Mouse (Mus musculus): ENCODE results near the gene Xab2. TPM values are rescaled to one million over a fixed set of nuclear protein-coding genes. Genes with fewer than 3 reads are reported as not detected.

Xab2 gene
- polyA plus RNA-seq, 1 experiment from 2014 or later: 75.5 TPM

DNA sequence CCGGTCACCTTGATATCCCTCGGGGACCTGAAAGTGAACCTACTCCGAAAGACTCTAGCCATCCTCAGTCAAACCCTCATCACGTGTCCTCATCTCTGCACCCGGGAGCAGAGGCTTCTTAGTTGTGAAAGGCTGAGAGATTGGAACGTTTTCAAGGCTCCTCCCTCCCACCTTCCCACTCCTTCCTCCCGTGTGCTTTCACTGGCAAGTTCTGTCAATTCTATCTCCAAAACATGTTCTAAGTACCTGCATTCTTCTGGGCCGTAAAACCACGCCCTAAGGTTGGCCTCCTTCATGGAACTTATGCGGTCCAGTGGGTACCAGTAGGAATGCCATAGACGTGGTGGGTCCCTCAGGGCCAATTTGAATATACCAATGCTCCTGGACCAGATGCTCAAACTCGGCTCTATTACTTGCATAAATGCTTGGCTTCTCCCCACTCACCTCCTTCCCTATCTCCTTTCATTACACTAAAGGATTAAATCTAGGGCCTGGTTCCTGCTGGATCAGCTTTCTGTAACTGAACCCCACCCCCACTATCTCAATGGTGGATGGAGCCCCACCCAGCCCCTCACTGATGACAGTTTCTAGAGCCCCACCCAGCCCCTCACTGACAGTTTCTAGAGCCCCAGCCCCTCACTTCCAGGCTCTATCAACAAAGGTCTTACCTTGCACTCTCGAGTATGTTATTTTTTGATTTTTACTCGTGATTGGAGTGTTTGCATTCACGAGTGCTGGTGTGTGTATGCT lies 44.7 kb downstream of the Xab2 start:
- Histone ChIP-seq H3K27ac (replicated peaks) (no peak overlapping the region), H3K4me3 (no peak overlapping the region), H3K27me3 (replicated peaks; ENCODE audit: low read depth, poor library complexity, severe bottlenecking) (no peaks in the 10 kb centered on the region), H3K9me3 (no peaks in the 10 kb centered on the region), H3K36me3 (replicated peaks) (no peaks in the 10 kb centered on the region), H3K4me1 (no peaks in the 10 kb centered on the region)
- no peak for DNase-seq (ENCODE audit: low spot score)
- 77% methylated on average over 15 of the region's 15 CpGs for WGBS

DNA sequence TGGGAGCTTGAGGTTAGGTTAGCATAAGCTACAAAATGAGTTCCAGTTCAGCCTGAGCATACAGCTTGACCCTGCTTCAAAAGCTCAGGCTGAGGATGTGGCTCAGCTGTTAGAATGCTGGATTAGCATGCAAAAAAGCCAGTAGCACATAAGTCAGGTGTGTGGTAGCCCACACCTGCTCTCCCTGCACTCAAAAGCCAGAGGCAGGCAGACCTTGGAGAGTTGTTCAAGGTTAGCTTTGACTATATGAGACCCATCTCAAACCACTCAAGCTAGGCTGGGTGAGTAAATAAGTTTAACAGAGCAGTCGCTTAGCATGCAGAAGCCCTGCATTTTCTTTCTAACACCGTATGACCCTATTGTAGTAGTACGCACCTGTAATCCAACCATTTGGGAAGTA lies 46.6 kb downstream of the Xab2 start:
- Histone ChIP-seq H3K27ac (replicated peaks) (no peak overlapping the region), H3K27me3 (replicated peaks; ENCODE audit: low read depth, poor library complexity, severe bottlenecking) (no peaks in the 10 kb centered on the region), H3K4me3 (no peak overlapping the region), H3K36me3 (replicated peaks) (no peaks in the 10 kb centered on the region), H3K4me1 (no peaks in the 10 kb centered on the region), H3K9me3 (no peaks in the 10 kb centered on the region)
- 91% methylated on average over 3 of the region's 3 CpGs for WGBS
- no peak for DNase-seq (ENCODE audit: low spot score)

DNA sequence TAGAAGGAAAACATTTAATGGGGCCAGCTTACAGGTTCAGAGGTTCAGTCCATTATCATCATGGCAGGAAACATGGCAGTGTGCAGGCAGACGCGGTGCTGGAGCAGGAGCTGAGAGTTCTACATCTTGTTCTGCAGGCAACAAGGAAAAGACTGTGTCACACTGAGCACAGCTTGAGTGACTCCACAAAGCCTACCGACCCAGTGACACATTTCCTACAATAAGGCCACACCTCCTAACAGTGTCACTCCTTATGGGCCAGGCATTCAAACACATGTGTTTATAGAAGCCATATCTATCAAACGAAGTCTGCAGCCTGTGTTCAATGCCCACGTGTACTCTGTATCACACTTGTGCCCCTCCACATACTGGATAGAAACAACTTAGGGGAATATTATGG lies 51.3 kb downstream of the Xab2 start:
- H3K36me3 ChIP-seq (replicated peaks): no peaks in the 10 kb centered on the region
- no peak overlapping the region for H3K27ac ChIP-seq (replicated peaks)
- no peaks in the 10 kb centered on the region for H3K9me3 ChIP-seq
- peaks cover 22% of the 10 kb centered on the region for H3K4me1 ChIP-seq
- DNase-seq (ENCODE audit: low spot score): no peak
- H3K4me3 ChIP-seq: no peak overlapping the region
- no peaks in the 10 kb centered on the region for H3K27me3 ChIP-seq (replicated peaks; ENCODE audit: low read depth, poor library complexity, severe bottlenecking)
- 92% methylated on average over 5 of the region's 5 CpGs for WGBS

DNA sequence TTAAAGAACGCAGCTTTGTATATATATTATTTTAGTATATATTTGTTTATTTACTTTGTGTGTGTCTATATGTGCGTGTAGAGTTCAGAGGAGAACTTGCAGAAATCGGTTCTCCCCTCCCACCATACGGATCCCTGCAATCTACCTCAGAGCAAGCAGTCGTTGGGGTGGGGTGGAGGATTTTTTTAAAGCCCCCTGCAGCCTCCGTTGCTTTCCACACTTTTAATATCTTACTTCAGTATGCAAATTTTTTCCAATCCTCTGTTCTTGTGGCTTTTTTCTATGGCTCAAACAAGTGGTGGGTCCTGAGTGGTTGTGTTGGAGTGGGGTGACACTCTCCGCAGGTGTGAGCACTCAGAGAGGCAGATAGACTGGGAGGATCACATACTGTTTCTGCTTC lies 52.7 kb downstream of the Xab2 start:
- Histone ChIP-seq H3K9me3 (no peaks in the 10 kb centered on the region), H3K4me1 (peaks cover 22% of the 10 kb centered on the region), H3K4me3 (peak overlapping the region; percentile 53), H3K27ac (replicated peaks) (peak overlapping the region; percentile 86), H3K36me3 (replicated peaks) (no peaks in the 10 kb centered on the region), H3K27me3 (replicated peaks; ENCODE audit: low read depth, poor library complexity, severe bottlenecking) (no peaks in the 10 kb centered on the region)
- WGBS: 6% methylated on average over 7 of the region's 7 CpGs
- DNase-seq (ENCODE audit: low spot score): no peak

DNA sequence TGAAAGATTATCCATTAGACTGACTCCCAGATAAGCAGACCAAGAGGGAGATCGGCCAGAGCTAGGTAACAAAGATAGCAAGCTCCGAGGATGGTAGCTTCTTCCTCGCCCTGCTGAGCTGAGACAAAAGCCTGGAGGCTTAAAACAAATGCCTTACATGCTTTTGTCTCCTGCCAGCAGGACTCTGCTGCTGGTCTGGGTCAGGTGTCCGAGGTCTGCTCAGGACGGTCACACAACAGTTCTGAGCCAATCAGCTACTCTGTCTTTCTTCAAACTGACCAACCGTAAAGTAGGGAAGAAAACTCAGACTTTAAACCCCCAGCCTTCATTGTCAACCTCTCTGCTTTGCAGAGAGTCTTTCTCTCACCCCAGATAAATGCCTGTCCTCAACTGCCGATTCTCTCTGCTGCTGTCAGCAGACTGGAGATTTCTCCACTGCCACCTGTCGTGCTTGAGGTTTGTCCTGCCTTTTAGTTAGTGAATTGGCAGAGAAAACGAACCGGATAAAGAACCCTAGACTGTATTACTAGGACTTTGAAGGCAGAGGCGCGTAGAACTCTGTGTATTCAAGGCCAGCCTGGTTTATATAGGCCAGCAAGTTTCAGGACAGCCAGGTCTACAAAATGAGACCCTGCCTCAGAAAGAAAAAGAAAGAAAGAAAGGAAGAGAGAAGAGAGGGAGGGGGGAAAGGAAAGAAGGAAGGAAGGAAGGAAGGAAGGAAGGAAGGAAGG lies 53.3 kb downstream of the Xab2 start, which contains the start of gene C330021F23Rik:
C330021F23Rik (plus strand) TSS at position 350 of the 731 bp plus-strand sequence.
- 2% methylated on average over 12 of the region's 12 CpGs for WGBS
- H3K9me3 ChIP-seq: no peaks in the 10 kb centered on the region
- H3K4me3 ChIP-seq: peak within 1 kb of the TSS; percentile 53
- no peaks in the 10 kb centered on the region for H3K27me3 ChIP-seq (replicated peaks; ENCODE audit: low read depth, poor library complexity, severe bottlenecking)
- H3K4me1 ChIP-seq: peaks cover 22% of the 10 kb centered on the region
- peak within 1 kb of the TSS; percentile 86 for H3K27ac ChIP-seq (replicated peaks)
- no peaks in the 10 kb centered on the region for H3K36me3 ChIP-seq (replicated peaks)
- peak; percentile 64 for DNase-seq (ENCODE audit: low spot score)

Other genes starting within 250 kb of the Xab2 start
- 9.5 and 9.6 TPM in 2 replicates for gene Arhgef18, start 228.3 kb downstream of the Xab2 start, polyA plus RNA-seq (2016; fragmentation: Nextera tagmentation; extraction: Ambion mirVana)
- 4.1 and 4.8 TPM in 2 replicates for gene Pex11g, start 153.6 kb downstream of the Xab2 start, polyA plus RNA-seq (2016; fragmentation: Nextera tagmentation; extraction: Ambion mirVana)
- gene Tex45, start 150.5 kb downstream of the Xab2 start, polyA plus RNA-seq (2016; fragmentation: Nextera tagmentation; extraction: Ambion mirVana): 0.10 TPM in 1 of 2 replicates, not detected in the other
- 68.4 and 70.8 TPM in 2 replicates for gene Zfp358, start 128.2 kb downstream of the Xab2 start, polyA plus RNA-seq (2016; fragmentation: Nextera tagmentation; extraction: Ambion mirVana)
- gene Mcoln1, start 120.9 kb downstream of the Xab2 start, polyA plus RNA-seq (2016; fragmentation: Nextera tagmentation; extraction: Ambion mirVana): 63.2 and 65.0 TPM in 2 replicates
- 20.7 and 24.8 TPM in 2 replicates for gene Pnpla6, start 105.9 kb downstream of the Xab2 start, polyA plus RNA-seq (2016; fragmentation: Nextera tagmentation; extraction: Ambion mirVana)
- gene C330021F23Rik, start 53.3 kb downstream of the Xab2 start, polyA plus RNA-seq (2016; fragmentation: Nextera tagmentation; extraction: Ambion mirVana): 6.8 and 7.1 TPM in 2 replicates
- 9.5 and 10.9 TPM in 2 replicates for gene Camsap3, start 34.0 kb downstream of the Xab2 start, polyA plus RNA-seq (2016; fragmentation: Nextera tagmentation; extraction: Ambion mirVana)
- 85.2 and 88.9 TPM in 2 replicates for gene Pet100, start 232 bp upstream of the Xab2 start, polyA plus RNA-seq (2016; fragmentation: Nextera tagmentation; extraction: Ambion mirVana)
- gene Pcp2, start 4.2 kb upstream of the Xab2 start, polyA plus RNA-seq (2016; fragmentation: Nextera tagmentation; extraction: Ambion mirVana): 1.1 and 1.7 TPM in 2 replicates
- gene Stxbp2, start 9.6 kb upstream of the Xab2 start, polyA plus RNA-seq (2016; fragmentation: Nextera tagmentation; extraction: Ambion mirVana): 41.9 and 42.0 TPM in 2 replicates
- gene Retn, start 34.5 kb upstream of the Xab2 start, polyA plus RNA-seq (2016; fragmentation: Nextera tagmentation; extraction: Ambion mirVana): 0.24 and 0.39 TPM in 2 replicates
- gene Mcemp1, start 44.4 kb upstream of the Xab2 start, polyA plus RNA-seq (2016; fragmentation: Nextera tagmentation; extraction: Ambion mirVana): 0.12 TPM in 1 of 2 replicates, not detected in the other
- gene Fcor, start 51.0 kb upstream of the Xab2 start, polyA plus RNA-seq (2016; fragmentation: Nextera tagmentation; extraction: Ambion mirVana): 7.3 and 8.2 TPM in 2 replicates
- gene Trappc5, start 55.0 kb upstream of the Xab2 start, polyA plus RNA-seq (2016; fragmentation: Nextera tagmentation; extraction: Ambion mirVana): 44.6 and 46.8 TPM in 2 replicates
- 0.32 and 0.36 TPM in 2 replicates for gene Fcer2a, start 72.9 kb upstream of the Xab2 start, polyA plus RNA-seq (2016; fragmentation: Nextera tagmentation; extraction: Ambion mirVana)
- gene Clec4g, start 99.3 kb upstream of the Xab2 start, polyA plus RNA-seq (2016; fragmentation: Nextera tagmentation; extraction: Ambion mirVana): 0.16 and 0.20 TPM in 2 replicates
- gene Cd209a, start 127.7 kb upstream of the Xab2 start, polyA plus RNA-seq (2016; fragmentation: Nextera tagmentation; extraction: Ambion mirVana): not detected in 2 replicates
- gene Cd209e, start 233.0 kb upstream of the Xab2 start, polyA plus RNA-seq (2016; fragmentation: Nextera tagmentation; extraction: Ambion mirVana): not detected in 2 replicates